Mouse (Mus musculus) embryo, embryonic 10.5 days (tissue): ENCODE results near the gene Cmtm4.

Experiments used
- DNase-seq: peaks from one replicate; pipeline ENCODE4 v3.0.0-alpha.2; 2015; ENCODE audit warnings: low spot score

Cmtm4 gene

GRCm38 (mm10) chr8:104374864-104375846, 20.5 kb downstream of the Cmtm4 start:
- DNase-seq: no peak

GRCm38 (mm10) chr8:104374269-104374668, 21.3 kb downstream of the Cmtm4 start:
- no peak for DNase-seq

DNA sequence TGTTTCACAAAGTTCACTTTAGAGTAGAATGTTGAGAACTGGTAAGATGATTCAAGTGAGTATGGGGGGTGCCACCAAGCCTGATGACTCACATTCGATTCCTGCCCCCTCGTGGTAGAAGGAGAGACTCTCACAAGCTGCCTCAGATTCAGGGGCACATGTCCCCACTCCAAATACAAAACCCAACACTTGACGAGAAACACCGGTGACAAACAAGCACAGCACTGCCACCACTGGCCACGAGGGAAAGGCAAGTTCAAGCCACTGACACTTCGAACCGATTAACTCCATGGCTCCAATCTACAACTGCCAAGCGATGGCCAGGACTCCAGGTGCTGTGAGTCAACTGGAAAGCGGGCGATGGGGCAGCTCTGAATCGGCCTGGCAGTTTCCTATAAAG, 21.8 kb downstream of the Cmtm4 start:
- DNase-seq: no peak

- DNase-seq: no peak
Measured at GRCm38 (mm10) chr8:104371121-104371520, 24.5 kb downstream of the Cmtm4 start.

GRCm38 (mm10) chr8:104370071-104370470, 25.5 kb downstream of the Cmtm4 start:
- no peak for DNase-seq

DNA sequence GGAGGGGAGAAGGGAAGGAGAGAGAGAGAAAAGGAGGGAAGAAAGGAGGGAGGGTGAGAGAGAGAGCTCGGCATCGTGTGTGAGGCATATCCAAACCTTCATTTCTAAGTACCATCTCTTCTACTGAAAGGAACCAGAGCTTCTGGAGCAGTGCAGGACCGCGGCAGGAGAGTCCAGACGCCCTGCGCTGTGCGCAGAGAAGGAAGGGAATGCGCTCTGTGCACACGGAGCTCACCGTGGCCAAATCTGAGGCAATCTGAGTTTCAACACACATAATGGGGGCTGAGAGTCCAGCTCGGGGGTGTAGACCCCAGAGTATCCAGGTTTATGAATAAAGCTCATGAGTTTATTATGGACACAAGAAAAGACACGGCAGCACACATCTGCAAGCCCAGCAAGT, 26.0 kb downstream of the Cmtm4 start:
- DNase-seq: no peak

DNA sequence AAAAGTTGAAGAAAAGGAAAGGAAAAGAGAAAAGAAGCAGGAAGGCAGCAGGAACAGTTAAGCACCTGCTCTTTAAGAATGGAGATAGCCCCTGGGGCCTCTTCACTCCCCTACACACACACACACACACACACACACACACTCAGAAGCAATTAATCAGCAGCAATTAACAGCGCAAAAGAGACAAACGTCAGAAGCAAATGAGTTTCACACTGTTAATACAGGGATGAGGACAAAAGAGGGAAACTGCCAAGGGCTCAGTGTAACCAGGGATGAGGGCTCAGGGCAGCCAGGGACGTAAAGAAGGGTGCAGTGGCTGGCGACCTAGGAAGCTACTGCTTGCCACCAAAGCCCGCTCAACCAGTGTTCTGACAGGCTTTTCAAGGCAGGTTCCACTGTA, 28.2 kb downstream of the Cmtm4 start:
- DNase-seq: no peak

DNA sequence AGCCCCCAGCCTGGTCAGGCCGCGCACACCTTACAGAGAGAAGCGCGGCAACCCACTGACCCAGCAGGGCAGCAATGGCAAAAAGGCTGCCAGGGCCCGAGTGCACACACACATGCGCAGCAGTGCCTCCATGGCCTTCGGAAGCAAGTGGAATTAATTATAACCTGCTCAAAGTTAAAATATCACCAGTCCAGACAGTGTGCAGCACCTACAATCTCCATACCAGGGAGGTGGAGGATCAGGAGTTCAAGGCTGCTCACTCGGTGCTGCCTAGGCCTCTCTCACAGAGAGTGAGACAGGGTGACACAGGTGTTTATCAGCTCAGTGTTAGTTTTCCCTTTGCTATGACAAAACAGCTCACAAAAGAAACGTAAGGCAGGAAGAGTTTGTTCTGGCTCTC, 29.9 kb downstream of the Cmtm4 start:
- no peak for DNase-seq

DNA sequence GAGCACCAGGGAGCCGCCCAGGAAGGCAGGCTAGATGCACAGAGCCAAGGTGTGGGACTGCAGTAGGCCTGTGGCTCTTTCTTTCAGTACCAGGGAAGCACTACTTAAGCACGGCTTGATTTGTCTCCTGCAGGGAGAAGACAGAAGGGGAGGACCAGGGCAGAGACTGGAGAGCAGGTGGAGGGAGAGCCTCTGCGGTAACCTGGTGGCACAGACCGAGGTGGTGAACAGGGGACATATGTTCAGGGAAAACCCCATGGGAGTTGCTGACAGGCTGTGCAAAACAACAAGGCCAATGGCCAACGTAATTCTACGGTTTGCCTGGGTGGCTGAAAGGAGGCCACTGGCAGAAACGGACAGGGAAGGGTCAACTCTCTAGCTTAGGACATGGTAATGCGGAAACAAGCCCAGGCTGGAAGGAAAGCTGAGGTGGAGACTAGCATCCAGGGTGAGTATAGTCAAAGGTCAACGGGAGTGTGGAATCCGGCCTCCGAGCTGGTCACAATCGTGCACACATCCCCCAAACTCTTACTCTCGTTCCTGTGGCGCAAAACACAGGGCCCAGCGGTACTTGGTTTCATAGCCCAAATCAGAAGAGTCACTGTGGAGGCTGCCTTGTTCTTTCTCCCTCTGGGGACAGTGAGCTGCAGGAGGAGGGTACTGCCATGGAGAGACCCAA, 35.7 kb downstream of the Cmtm4 start:
- DNase-seq: no peak

DNA sequence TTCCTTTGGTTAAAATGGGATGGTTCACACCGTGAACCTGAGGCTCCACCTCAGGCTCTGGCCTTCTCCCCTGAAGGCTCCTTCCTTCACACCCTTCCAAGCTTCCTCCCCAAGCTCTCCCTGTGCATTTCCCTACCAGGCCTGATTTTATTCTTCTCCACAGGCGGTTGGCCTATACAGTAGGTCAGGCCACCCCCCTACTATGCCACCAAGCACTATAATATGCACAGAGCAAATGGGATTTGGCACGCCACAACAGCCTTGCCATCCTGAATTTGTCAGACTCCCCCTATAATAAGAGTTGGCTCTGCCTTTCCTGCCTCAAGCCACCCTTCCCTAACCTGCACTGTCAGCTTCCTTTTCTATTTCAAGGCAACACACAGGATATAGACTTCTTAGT, 37.0 kb downstream of the Cmtm4 start:
- no peak for DNase-seq

GRCm38 (mm10) chr8:104354504-104354903, 41.1 kb downstream of the Cmtm4 start:
- no peak for DNase-seq

GRCm38 (mm10) chr8:104353186-104353585, 42.4 kb downstream of the Cmtm4 start:
- peak; percentile 23 for DNase-seq

GRCm38 (mm10) chr8:104350047-104350446, 45.6 kb downstream of the Cmtm4 start:
- no peak for DNase-seq

DNA sequence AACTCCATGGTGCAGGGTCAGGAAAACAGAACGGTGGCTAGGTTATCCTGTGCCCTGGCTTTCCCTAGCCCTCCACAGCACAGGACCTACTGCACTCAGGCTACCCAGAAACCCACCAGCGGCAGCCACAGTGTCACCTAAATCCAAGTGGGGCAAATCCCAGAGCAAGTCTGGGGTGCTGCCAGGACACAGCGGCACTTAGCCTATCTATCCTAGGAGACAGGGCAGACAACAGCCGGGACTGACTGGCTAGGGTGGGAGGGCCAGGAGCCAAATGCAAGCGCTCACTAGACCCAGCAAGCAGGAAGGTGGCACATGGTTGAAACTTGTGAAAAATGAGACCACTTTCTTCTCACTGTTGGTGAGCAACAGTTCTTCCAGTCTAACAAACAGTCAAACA, 46.6 kb downstream of the Cmtm4 start:
- DNase-seq: no peak

DNA sequence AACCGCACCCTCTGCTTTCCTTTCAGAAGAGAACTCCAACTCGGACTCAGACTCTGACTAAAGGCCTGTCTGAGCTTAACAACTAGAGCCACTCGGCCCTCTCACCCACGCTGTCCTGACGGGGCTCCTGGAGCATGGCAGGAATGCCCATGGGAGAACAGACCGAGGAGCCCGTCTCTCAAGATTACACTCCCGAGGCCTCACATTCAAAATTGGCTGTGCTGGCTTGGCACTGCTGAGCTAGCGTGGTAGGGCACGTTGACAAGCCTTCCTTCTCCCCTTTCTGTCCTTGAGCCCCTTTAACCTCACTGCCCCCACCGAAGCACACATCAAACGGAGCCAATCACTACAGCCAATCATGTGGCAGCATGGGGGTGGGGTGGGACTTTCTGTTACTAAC, 48.9 kb downstream of the Cmtm4 start:
- no peak for DNase-seq

- DNase-seq: no peak
Measured at GRCm38 (mm10) chr8:104344622-104345021, 51.0 kb downstream of the Cmtm4 start.

DNA sequence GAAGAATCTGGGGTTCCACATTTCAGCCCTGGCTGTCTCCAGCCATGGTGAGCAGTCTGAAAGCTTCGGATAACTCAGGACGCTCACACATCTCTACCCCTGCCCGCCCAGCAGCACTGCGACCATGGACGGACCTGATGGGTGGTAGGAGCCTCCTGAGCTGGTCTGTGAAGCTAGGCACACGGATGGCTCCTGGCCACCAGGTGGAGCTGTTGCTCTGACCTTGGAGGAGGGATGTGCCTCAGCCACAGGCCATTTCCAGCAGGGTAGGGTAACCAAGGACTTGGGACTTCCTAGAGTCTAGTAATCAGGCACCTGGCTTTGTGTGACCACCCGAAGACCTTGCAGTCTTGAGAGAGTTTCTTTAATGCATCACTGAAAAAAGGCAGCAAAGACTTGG, 51.6 kb downstream of the Cmtm4 start:
- peak; percentile 92 for DNase-seq

- DNase-seq: no peak
Measured at GRCm38 (mm10) chr8:104342426-104342825, 53.2 kb downstream of the Cmtm4 start.

DNA sequence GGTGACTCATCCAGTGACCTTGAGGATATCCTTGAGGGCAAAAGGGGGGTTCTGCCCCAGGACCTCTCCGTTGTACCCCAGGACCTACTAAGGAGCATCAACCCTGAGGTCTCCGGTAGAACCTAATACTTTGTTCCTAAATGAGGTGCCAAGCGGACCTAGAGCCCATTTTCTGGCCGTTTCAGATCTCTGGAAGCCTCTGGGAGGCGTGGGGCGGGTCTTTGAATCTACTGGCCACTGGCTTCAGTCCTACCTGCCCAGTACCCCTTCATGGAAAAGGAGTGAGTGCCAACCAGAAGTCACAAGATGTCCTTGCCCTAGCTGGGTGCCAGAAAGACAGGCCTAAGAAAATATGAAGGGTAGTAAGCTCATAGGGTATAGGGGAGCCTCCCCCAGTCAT, 53.9 kb downstream of the Cmtm4 start:
- no peak for DNase-seq

GRCm38 (mm10) chr8:104341106-104341561, 54.5 kb downstream of the Cmtm4 start:
- peak; percentile 83 for DNase-seq

- DNase-seq: peak; percentile 87
Measured at GRCm38 (mm10) chr8:104340233-104341105, 55.1 kb downstream of the Cmtm4 start.

DNA sequence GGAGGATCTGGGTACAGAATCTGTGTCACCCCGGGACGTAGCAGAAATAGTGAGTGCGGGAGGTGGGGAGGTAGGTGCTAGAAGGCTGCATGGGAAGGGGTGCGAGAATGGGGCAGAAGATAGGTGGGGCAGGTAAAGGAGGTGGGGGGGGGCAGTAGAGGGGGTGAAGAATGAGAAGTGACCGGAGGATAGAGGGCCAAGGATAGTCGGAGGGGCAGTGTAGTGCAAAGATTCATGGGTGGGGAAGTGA, 55.7 kb downstream of the Cmtm4 start:
- DNase-seq: peak; percentile 11
